Mouse (Mus musculus): ENCODE results near the gene Ube2e2.

DNA sequence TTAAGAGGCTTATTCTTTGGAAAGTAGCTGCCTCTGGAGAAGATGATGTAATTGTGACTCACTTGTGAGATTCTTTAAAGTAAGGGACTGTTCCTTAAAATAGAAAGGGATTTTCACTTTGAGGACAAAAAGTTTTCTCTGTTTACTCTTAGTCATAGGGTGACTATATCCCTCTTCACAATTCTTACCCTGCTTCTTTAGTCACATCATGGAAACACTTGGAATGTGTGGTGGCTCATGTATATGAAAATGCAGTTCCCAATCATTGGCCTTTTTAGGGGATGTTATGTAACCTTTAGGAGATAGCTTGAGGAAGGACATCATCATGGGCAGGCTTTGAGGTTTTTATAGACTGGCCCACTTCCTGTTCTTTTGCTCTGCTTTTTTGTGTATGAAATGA lies 46.0 kb upstream of the Ube2e2 start:
- TF ChIP-seq CTCF (IDR thresholded peaks at IDR 0.05) (no peak), POLR2A (IDR thresholded peaks at IDR 0.05; ENCODE audit: insufficient read depth, low read depth, low read length) (no peak), EP300 (IDR thresholded peaks at IDR 0.05; ENCODE audit: insufficient read depth, low read depth, low read length) (no peak)

Measured in heart, adult 2 months (tissue).